Mouse (Mus musculus): Measurements from ENCODE around the gene Wdr20. TPM values are rescaled to one million over a fixed set of nuclear protein-coding genes. Genes with fewer than 3 reads are reported as not detected.

The Wdr20 gene
- total RNA-seq, 2 experiments from 2014 or later = 44.7 to 50.9 TPM

DNA sequence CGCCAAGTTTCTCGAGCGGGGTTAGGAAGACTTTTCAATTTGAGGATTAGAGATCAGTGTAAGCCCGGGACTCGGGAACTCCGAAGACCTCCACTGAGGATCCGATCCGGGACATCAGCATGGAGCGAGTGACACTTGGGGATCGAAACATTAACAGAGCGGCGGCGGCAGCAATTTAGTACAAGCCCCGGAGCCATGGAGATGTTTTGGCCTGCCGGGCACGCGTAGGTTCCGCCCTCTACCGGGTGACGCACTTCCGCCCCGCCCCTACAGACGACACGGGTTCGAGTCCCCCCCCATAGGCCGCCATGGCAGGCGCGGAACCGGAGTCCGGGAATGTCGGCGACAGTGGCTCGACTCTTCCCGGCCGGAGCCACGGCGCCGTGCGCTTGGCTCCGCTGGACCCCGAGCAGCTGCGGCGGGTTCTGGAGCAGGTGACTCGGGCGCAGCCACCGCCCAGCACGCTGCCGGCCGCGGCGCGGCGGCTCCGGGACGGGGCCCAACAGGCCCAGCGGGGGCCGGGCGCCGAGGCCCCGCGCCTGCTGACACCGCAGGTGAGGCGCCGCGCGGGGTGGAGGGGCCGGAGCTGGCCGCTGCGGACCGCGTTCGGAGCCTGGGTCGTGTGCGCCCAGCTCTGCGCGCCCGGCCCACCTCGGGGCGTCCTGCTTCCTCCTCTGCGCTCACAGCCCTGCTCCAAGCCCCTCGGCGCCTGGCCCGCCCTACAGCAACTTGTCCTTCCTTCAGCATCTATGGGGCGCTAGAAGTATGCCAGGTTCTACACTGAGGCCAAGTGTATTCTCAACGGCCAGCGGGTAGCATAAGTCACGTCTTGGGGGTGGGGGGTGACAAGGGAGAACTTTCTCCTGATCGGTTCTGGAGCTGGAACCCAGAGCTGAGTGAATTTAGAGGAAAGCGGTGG, 112.5 kb downstream of the Wdr20 start, which contains the start of gene Zfp839:
Zfp839 (plus strand) TSS at position 244 of the 919 bp plus-strand sequence.
- peak; percentile 84 to 92 for DNase-seq (ENCODE audit: low spot score in 2 of 2)

DNA sequence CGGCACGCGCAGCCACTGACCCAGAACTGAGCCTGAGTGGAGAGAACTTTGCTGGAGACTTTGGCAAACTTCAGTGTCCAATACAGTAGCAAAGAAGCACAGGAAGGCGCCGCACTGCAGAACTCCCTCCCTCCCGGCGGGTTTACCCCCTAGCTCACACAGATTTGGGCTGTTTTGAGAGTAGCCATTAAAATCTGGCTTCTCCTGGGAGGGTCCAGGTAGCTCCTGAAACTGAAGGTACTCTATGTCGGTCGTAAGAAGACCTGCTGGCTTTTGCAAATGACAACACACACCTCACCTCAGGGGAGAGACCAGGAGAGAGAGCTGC, 113.1 kb downstream of the Wdr20 start:
- DNase-seq (ENCODE audit: low spot score in 2 of 2) = no peak

GRCm38 (mm10) chr12:110851414-110851813, 113.7 kb downstream of the Wdr20 start:
- DNase-seq (ENCODE audit: low spot score in 2 of 2) = no peak

GRCm38 (mm10) chr12:110851923-110852322, 114.2 kb downstream of the Wdr20 start:
- no peak for DNase-seq (ENCODE audit: low spot score in 2 of 2)

Other genes starting within 250 kb of the Wdr20 start
- gene Dync1h1, start 136.5 kb upstream of the Wdr20 start, total RNA-seq (2021) = 100 to 1,000 TPM; 283 to 293 TPM
- not detected for gene 1700001K19Rik, start 55.3 kb upstream of the Wdr20 start, total RNA-seq (2021)
- gene Hsp90aa1, start 35.2 kb upstream of the Wdr20 start, total RNA-seq (2021) = 1,000 to 10,000 TPM; 1,024 to 1,077 TPM
- gene Mok, start 103.0 kb downstream of the Wdr20 start, total RNA-seq (2021) = 10 to 100 TPM in 1 of 2 experiments, 1 to 10 TPM in 1; 9.6 to 11.9 TPM
- 10 to 100 TPM; 10.4 to 11.4 TPM for gene Zfp839, start 112.3 kb downstream of the Wdr20 start, total RNA-seq (2021)
- 10 to 100 TPM; 52.6 to 59.9 TPM for gene Cinp, start 151.2 kb downstream of the Wdr20 start, total RNA-seq (2021)
- gene Tecpr2, start 151.3 kb downstream of the Wdr20 start, total RNA-seq (2021) = 10 to 100 TPM; 41.1 to 42.3 TPM
- gene Ankrd9, start 241.1 kb downstream of the Wdr20 start, total RNA-seq (2021) = 10 to 100 TPM; 11.2 to 12.7 TPM

All from layer of hippocampus, adult 18-20 months (tissue).